Mouse (Mus musculus) small intestine, adult 2 months (tissue): ENCODE results near the gene Fam89b. TPM values are rescaled to one million over a fixed set of nuclear protein-coding genes. Genes with fewer than 3 reads are reported as not detected.

Source experiments
- H3K27ac ChIP-seq: fragments of 200-500 bp; 2 replicates; pipeline ENCODE4 v1.5.1; 2012; ENCODE audit warnings: low read depth, low read length, control low read depth, inconsistent platforms; ENCODE audit not compliant: insufficient read depth
- H3K27me3 ChIP-seq: fragments of 200-500 bp; 2 replicates; pipeline ENCODE4 v1.6.1; 2012; ENCODE audit warnings: mild to moderate bottlenecking, moderate library complexity, low read length, inconsistent platforms; ENCODE audit not compliant: control insufficient read depth, insufficient read depth
- H3K36me3 ChIP-seq: fragments of 200-500 bp; 2 replicates; pipeline ENCODE4 v1.6.1; 2012; ENCODE audit warnings: mild to moderate bottlenecking, low read length, control low read depth, inconsistent platforms; ENCODE audit not compliant: control insufficient read depth, insufficient read depth
- H3K4me1 ChIP-seq: fragments of 200-500 bp; 2 replicates; pipeline ENCODE4 v1.6.1; 2012; ENCODE audit warnings: low read length, inconsistent platforms, mixed read lengths; ENCODE audit not compliant: control insufficient read depth, insufficient read depth, insufficient read length
- H3K4me3 ChIP-seq: fragments of 200-500 bp; 2 replicates; pipeline ENCODE4 v1.5.1; 2012; ENCODE audit warnings: low read depth, mild to moderate bottlenecking, control low read depth, inconsistent platforms, low read length, moderate library complexity
- CTCF ChIP-seq: fragments of 200-500 bp; IDR thresholded peaks from 2 replicates; pipeline ENCODE4 v1.5.1; 2012; ENCODE audit warnings: low read depth, mild to moderate bottlenecking, control low read depth, inconsistent platforms, low read length, moderate library complexity, mixed read lengths; ENCODE audit not compliant: insufficient replicate concordance, insufficient read length; ENCODE audit errors: extremely low read depth
- POLR2A ChIP-seq: fragments of 200-500 bp; IDR thresholded peaks from 2 replicates; pipeline ENCODE4 v1.6.1; 2012; ENCODE audit warnings: low read depth, mild to moderate bottlenecking, control low read depth, inconsistent platforms, low read length, moderate library complexity
- WGBS: fragments of 180-500 bp; shearing (Covaris S2); methylation state at CpG from one replicate; pipeline ENCODE4 v1.1.7; 2018; 5-methylcytosine and 5-hydroxymethylcytosine counted together
- polyA plus RNA-seq: library from polyadenylated mRNA; depleted of rRNA; stranded (reverse); fragments of >200 nt; gene quantifications from 2 replicates; pipeline ENCODE4 v1.2.3, GENCODE M21; 2012

Gene Fam89b
- polyA plus RNA-seq, 1 experiment: 126 TPM

- H3K4me1 ChIP-seq: peaks cover 23% of the 10 kb centered on the region
- H3K4me3 ChIP-seq: no peak overlapping the region
- H3K36me3 ChIP-seq: peaks cover 45% of the 10 kb centered on the region
- H3K27me3 ChIP-seq: no peaks in the 10 kb centered on the region
- TF ChIP-seq POLR2A (no peak), CTCF (peak; percentile 23; the same call in 1 of the 2 replicates)
- no peak overlapping the region for H3K27ac ChIP-seq
- 42% methylated on average over 43 of the region's 43 CpGs for WGBS
These were observed 13.4 kb downstream of the Fam89b start for GRCm38 (mm10) chr19:5715793-5716688.

GRCm38 (mm10) chr19:5713730-5714129 lies 15.7 kb downstream of the Fam89b start:
- TF ChIP-seq POLR2A: no peak
- Histone ChIP-seq H3K36me3 (peaks cover 40% of the 10 kb centered on the region), H3K27ac (peak overlapping the region; percentile 10; the same call in 1 of the 2 replicates), H3K27me3 (no peaks in the 10 kb centered on the region), H3K4me1 (peaks cover 23% of the 10 kb centered on the region), H3K4me3 (no peak overlapping the region)
- WGBS: 8% methylated on average over 2 of the region's 2 CpGs

- 68% methylated on average over 5 of the region's 5 CpGs for WGBS
- Histone ChIP-seq H3K36me3 (peaks cover 40% of the 10 kb centered on the region), H3K27ac (peak overlapping the region; percentile 10; the same call in 1 of the 2 replicates), H3K4me1 (peaks cover 23% of the 10 kb centered on the region), H3K27me3 (no peaks in the 10 kb centered on the region), H3K4me3 (no peak overlapping the region)
- no peak for TF ChIP-seq CTCF
- TF ChIP-seq POLR2A: no peak
These were observed 16.2 kb downstream of the Fam89b start for GRCm38 (mm10) chr19:5713255-5713654.

- 88% methylated on average over 14 of the region's 14 CpGs for WGBS
- peaks cover 48% of the 10 kb centered on the region for H3K36me3 ChIP-seq
- peaks cover 23% of the 10 kb centered on the region for H3K4me1 ChIP-seq
These were observed 17.5 kb downstream of the Fam89b start for GRCm38 (mm10) chr19:5711907-5712460.

GRCm38 (mm10) chr19:5711218-5711617 lies 18.2 kb downstream of the Fam89b start:
- H3K4me1 ChIP-seq: peaks cover 21% of the 10 kb centered on the region
- TF ChIP-seq POLR2A: no peak
- peak; percentile 72; the same call in 1 of the 2 replicates for TF ChIP-seq CTCF
- H3K27ac ChIP-seq: no peak overlapping the region
- peaks cover 51% of the 10 kb centered on the region for H3K36me3 ChIP-seq
- H3K4me3 ChIP-seq: no peak overlapping the region
- H3K27me3 ChIP-seq: no peaks in the 10 kb centered on the region
- 21% methylated on average over 3 of the region's 3 CpGs for WGBS

More at GRCm38 (mm10) chr19:5711907-5712460, 17.5 kb downstream of the Fam89b start:
- H3K27ac ChIP-seq: no peak overlapping the region; the same call in 1 of the 2 replicates
- H3K27me3 ChIP-seq: no peaks in the 10 kb centered on the region
- H3K4me3 ChIP-seq: no peak overlapping the region
- TF ChIP-seq CTCF (no peak), POLR2A (no peak)

GRCm38 (mm10) chr19:5710581-5710980 lies 18.9 kb downstream of the Fam89b start:
- Histone ChIP-seq H3K27me3 (no peaks in the 10 kb centered on the region), H3K36me3 (peaks cover 49% of the 10 kb centered on the region), H3K4me1 (peaks cover 15% of the 10 kb centered on the region), H3K4me3 (no peak overlapping the region), H3K27ac (no peak overlapping the region)
- 90% methylated on average over 8 of the region's 8 CpGs for WGBS
- TF ChIP-seq CTCF (no peak), POLR2A (no peak)

GRCm38 (mm10) chr19:5710068-5710467 lies 19.4 kb downstream of the Fam89b start:
- TF ChIP-seq POLR2A (no peak), CTCF (no peak)
- 95% methylated on average over 6 of the region's 6 CpGs for WGBS
- H3K4me3 ChIP-seq: no peak overlapping the region
- H3K27me3 ChIP-seq: no peaks in the 10 kb centered on the region
- H3K27ac ChIP-seq: no peak overlapping the region
- peaks cover 47% of the 10 kb centered on the region for H3K36me3 ChIP-seq
- peaks cover 15% of the 10 kb centered on the region for H3K4me1 ChIP-seq
